Mouse (Mus musculus) CD4-positive, CD25-positive, alpha-beta regulatory T cell, adult 2 months (primary cell): ENCODE results near the gene Wnt2.

Experiments used
- DNase-seq: peaks from one replicate; pipeline ENCODE4 v3.0.0-alpha.2; 2012; ENCODE audit warnings: low read depth, low spot score

The Wnt2 gene

GRCm38 (mm10) chr6:18029746-18030656, at the start of gene Wnt2:
Wnt2 (minus strand) TSS chr6:18030585.
- DNase-seq = no peak

GRCm38 (mm10) chr6:18078615-18079014, 48.2 kb upstream of the Wnt2 start:
- DNase-seq = no peak

GRCm38 (mm10) chr6:18076986-18077385, 46.6 kb upstream of the Wnt2 start:
- no peak for DNase-seq

GRCm38 (mm10) chr6:18076577-18076976, 46.2 kb upstream of the Wnt2 start:
- no peak for DNase-seq

- no peak for DNase-seq
These were observed 27.5 kb upstream of the Wnt2 start for GRCm38 (mm10) chr6:18057899-18058298.

GRCm38 (mm10) chr6:18051702-18052101, 21.3 kb upstream of the Wnt2 start:
- no peak for DNase-seq

- no peak for DNase-seq
These were observed 13.9 kb upstream of the Wnt2 start for GRCm38 (mm10) chr6:18044299-18044698.

GRCm38 (mm10) chr6:18043172-18043571, 12.8 kb upstream of the Wnt2 start:
- no peak for DNase-seq

- no peak for DNase-seq
These were observed 1.9 kb upstream of the Wnt2 start for GRCm38 (mm10) chr6:18032271-18032670.

- DNase-seq = no peak
These were observed 1.2 kb upstream of the Wnt2 start for GRCm38 (mm10) chr6:18031509-18032010.

- no peak for DNase-seq
These were observed 603 bp upstream of the Wnt2 start for GRCm38 (mm10) chr6:18030868-18031508.

- no peak for DNase-seq
These were observed 6.1 kb downstream of the Wnt2 start for GRCm38 (mm10) chr6:18024133-18024794.

GRCm38 (mm10) chr6:18013346-18013745, 17.0 kb downstream of the Wnt2 start:
- DNase-seq = no peak

GRCm38 (mm10) chr6:18007356-18007755, 23.0 kb downstream of the Wnt2 start:
- no peak for DNase-seq

- no peak for DNase-seq
These were observed 28.3 kb downstream of the Wnt2 start for GRCm38 (mm10) chr6:18002065-18002464.

- no peak for DNase-seq
These were observed 31.9 kb downstream of the Wnt2 start for GRCm38 (mm10) chr6:17998497-17998896.

- DNase-seq = no peak
These were observed 35.2 kb downstream of the Wnt2 start for GRCm38 (mm10) chr6:17994956-17995790.

GRCm38 (mm10) chr6:17991625-17992024, 38.8 kb downstream of the Wnt2 start:
- no peak for DNase-seq

GRCm38 (mm10) chr6:17990173-17991028, 40.0 kb downstream of the Wnt2 start:
- DNase-seq = no peak

GRCm38 (mm10) chr6:17979361-17979760, 51.0 kb downstream of the Wnt2 start:
- no peak for DNase-seq
